Mouse (Mus musculus) lung, embryonic 16.5 days (tissue): Measurements from ENCODE around the gene Tec. TPM values are rescaled to one million over a fixed set of nuclear protein-coding genes. Genes with fewer than 3 reads are reported as not detected.

Experiments
- ATAC-seq: fragments of 200-750 bp; cut with Nextera tagmentation; 2 replicates; pipeline ENCODE4 v1.8.0; 2017; ENCODE audit warnings: low read depth, mild to moderate bottlenecking, moderate library complexity
- H3K27ac ChIP-seq: fragments of 300-500 bp; sonication (generic); 2 replicates; pipeline ENCODE4 v1.5.1; 2014; ENCODE audit warnings: mild to moderate bottlenecking, control low read depth, low read length
- H3K27me3 ChIP-seq: fragments of 300-500 bp; sonication (generic); 2 replicates; pipeline ENCODE4 v1.6.1; 2014; ENCODE audit warnings: low read depth, low read length, mixed read lengths; ENCODE audit not compliant: control insufficient read depth, insufficient read depth
- H3K36me3 ChIP-seq: fragments of 300-500 bp; sonication (generic); 2 replicates; pipeline ENCODE4 v1.6.1; 2014; ENCODE audit warnings: low read length; ENCODE audit not compliant: control insufficient read depth, insufficient read depth
- H3K4me1 ChIP-seq: fragments of 300-500 bp; sonication (generic); replicated peaks from 2 replicates; pipeline ENCODE4 v1.6.1; 2014; ENCODE audit warnings: low read length, mixed read lengths; ENCODE audit not compliant: control insufficient read depth, insufficient read depth
- H3K4me2 ChIP-seq: fragments of 300-500 bp; sonication (generic); 2 replicates; pipeline ENCODE4 v1.6.1; 2014; ENCODE audit warnings: low read depth, low read length, control low read depth
- H3K4me3 ChIP-seq: fragments of 300-500 bp; sonication (generic); 2 replicates; pipeline ENCODE4 v1.5.1; 2014; ENCODE audit warnings: mild to moderate bottlenecking, low read length, control low read depth
- H3K9ac ChIP-seq: fragments of 300-500 bp; sonication (generic); 2 replicates; pipeline ENCODE4 v1.6.1; 2014; ENCODE audit warnings: low read length, control low read depth
- H3K9me3 ChIP-seq: fragments of 300-500 bp; sonication (generic); 2 replicates; pipeline ENCODE4 v1.6.1; 2016; ENCODE audit warnings: low read length; ENCODE audit not compliant: control insufficient read depth
- WGBS: fragments of 180-500 bp; shearing (Covaris S2); extraction: QIAGEN DNeasy Blood & Tissue Kit; methylation state at CpG from one replicate; pipeline ENCODE4 v1.1.7; 2014; 5-methylcytosine and 5-hydroxymethylcytosine counted together
- polyA plus RNA-seq: library from polyadenylated mRNA; unstranded; fragments of >200 nt; fragmentation: Nextera tagmentation; extraction: Ambion mirVana; gene quantifications from 2 replicates; pipeline ENCODE4 v1.2.1, GENCODE M21; 2015

The Tec gene
- polyA plus RNA-seq, 1 experiment from 2014 or later: 4.0 TPM

DNA sequence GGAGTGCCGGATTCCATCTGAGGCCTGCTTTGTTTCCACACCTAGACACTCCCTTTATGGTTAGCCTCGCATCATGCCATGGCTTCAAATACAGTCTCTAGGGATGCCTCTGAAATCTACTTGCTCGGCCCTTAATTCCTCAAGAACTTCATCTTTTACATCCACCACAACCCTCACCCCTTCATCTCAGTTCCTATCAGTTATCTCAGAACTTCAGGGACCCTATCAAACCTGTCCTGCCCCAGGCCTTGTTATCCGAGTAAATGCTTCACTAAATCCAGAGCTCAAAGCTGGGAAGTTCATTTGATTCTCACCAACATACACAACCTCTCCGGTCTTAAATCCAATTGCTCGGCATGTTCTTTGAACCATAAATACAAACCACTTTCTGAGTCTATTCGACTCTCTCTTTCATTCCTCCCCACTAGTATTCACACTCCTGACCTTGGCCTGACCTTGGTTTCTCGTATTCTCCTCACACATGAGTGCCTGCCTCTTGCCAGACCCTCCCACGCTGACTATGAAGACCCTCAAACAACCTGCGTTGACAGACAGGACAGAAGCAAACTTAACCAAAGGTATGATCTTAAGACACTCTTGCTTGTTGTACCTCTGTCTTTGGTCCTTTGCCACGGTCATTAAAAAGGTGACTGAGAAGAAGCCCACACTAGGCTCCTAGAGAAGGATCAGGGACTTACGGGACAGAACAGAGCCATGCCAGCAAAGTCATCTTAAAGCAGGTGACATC, 17.2 kb downstream of the Tec start:
- Histone ChIP-seq H3K36me3 (no peaks in the 10 kb centered on the region), H3K9me3 (no peaks in the 10 kb centered on the region), H3K4me2 (no peak overlapping the region), H3K27me3 (no peaks in the 10 kb centered on the region), H3K4me3 (no peak overlapping the region), H3K9ac (no peak overlapping the region), H3K4me1 (peaks cover 9% of the 10 kb centered on the region), H3K27ac (no peak overlapping the region)
- WGBS: 82% methylated on average over 12 of the region's 12 CpGs
- ATAC-seq: no peak

- no peak overlapping the region for H3K9ac ChIP-seq
- H3K4me3 ChIP-seq: no peak overlapping the region
- H3K4me2 ChIP-seq: no peak overlapping the region
- no peak for ATAC-seq
- no peak overlapping the region for H3K27ac ChIP-seq
- H3K27me3 ChIP-seq: no peaks in the 10 kb centered on the region
- peaks cover 5% of the 10 kb centered on the region; the same call in 1 of the 2 replicates for H3K4me1 ChIP-seq
- no peaks in the 10 kb centered on the region for H3K36me3 ChIP-seq
- H3K9me3 ChIP-seq: no peaks in the 10 kb centered on the region
- 75% methylated on average over 6 of the region's 6 CpGs for WGBS
Measured at GRCm38 (mm10) chr5:72848889-72849435, 19.3 kb downstream of the Tec start.

- WGBS: 55% methylated on average over 1 of the region's 4 CpGs
- ATAC-seq: no peak
- Histone ChIP-seq H3K27me3 (no peaks in the 10 kb centered on the region), H3K27ac (no peak overlapping the region), H3K4me3 (no peak overlapping the region), H3K9ac (no peak overlapping the region), H3K9me3 (no peaks in the 10 kb centered on the region), H3K4me1 (peaks cover 5% of the 10 kb centered on the region; the same call in 1 of the 2 replicates), H3K4me2 (no peak overlapping the region), H3K36me3 (no peaks in the 10 kb centered on the region)
Measured at GRCm38 (mm10) chr5:72846712-72847111, 21.6 kb downstream of the Tec start.

GRCm38 (mm10) chr5:72845928-72846630, 22.2 kb downstream of the Tec start:
- Histone ChIP-seq H3K36me3 (no peaks in the 10 kb centered on the region), H3K4me3 (no peak overlapping the region), H3K9ac (no peak overlapping the region), H3K4me2 (no peak overlapping the region), H3K27ac (no peak overlapping the region), H3K27me3 (no peaks in the 10 kb centered on the region), H3K4me1 (peaks cover 5% of the 10 kb centered on the region; the same call in 1 of the 2 replicates), H3K9me3 (no peaks in the 10 kb centered on the region)
- WGBS: 70% methylated on average over 9 of the region's 9 CpGs
- no peak for ATAC-seq

GRCm38 (mm10) chr5:72844776-72845495, 23.3 kb downstream of the Tec start:
- 0 out of 2 replicates have a peak overlapping the region, but pooled peaks have one; percentile 13 for H3K27ac ChIP-seq
- H3K4me2 ChIP-seq: no peak overlapping the region
- ATAC-seq: no peak; the same call in 1 of the 2 replicates
- H3K36me3 ChIP-seq: no peaks in the 10 kb centered on the region
- H3K9ac ChIP-seq: no peak overlapping the region
- WGBS: 40% methylated on average over 7 of the region's 7 CpGs
- no peaks in the 10 kb centered on the region for H3K27me3 ChIP-seq
- H3K4me1 ChIP-seq: peaks cover 5% of the 10 kb centered on the region; the same call in 1 of the 2 replicates
- no peak overlapping the region for H3K4me3 ChIP-seq
- H3K9me3 ChIP-seq: no peaks in the 10 kb centered on the region

GRCm38 (mm10) chr5:72844294-72844693, 24.0 kb downstream of the Tec start:
- Histone ChIP-seq H3K27me3 (no peaks in the 10 kb centered on the region), H3K4me3 (no peak overlapping the region), H3K9me3 (no peaks in the 10 kb centered on the region), H3K4me1 (peaks cover 5% of the 10 kb centered on the region; the same call in 1 of the 2 replicates), H3K36me3 (no peaks in the 10 kb centered on the region), H3K27ac (0 out of 2 replicates have a peak overlapping the region, but pooled peaks have one; percentile 13), H3K4me2 (no peak overlapping the region), H3K9ac (no peak overlapping the region)
- WGBS: 18% methylated on average over 2 of the region's 2 CpGs
- no peak for ATAC-seq

DNA sequence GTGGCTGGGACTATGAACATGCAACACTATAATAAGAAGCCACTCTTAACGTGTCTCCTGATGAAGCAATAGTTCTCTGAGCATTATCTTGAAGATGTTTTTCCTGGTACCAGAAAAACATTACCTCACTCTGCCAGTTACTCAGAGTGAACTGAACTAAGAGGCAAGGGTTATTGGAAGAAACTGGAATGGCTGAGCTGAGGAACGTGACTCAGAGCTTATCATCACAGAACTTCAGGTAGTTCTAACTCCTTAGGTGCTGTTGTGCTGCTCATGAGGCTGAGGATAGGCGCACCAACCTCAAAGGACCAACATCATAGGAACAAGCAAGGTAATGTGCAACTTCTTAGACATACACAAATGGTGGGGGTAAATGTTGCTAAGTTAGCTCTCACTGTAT, 28.6 kb downstream of the Tec start:
- no peaks in the 10 kb centered on the region for H3K36me3 ChIP-seq
- WGBS: 78% methylated on average over 3 of the region's 3 CpGs
- H3K27ac ChIP-seq: no peak overlapping the region

DNA sequence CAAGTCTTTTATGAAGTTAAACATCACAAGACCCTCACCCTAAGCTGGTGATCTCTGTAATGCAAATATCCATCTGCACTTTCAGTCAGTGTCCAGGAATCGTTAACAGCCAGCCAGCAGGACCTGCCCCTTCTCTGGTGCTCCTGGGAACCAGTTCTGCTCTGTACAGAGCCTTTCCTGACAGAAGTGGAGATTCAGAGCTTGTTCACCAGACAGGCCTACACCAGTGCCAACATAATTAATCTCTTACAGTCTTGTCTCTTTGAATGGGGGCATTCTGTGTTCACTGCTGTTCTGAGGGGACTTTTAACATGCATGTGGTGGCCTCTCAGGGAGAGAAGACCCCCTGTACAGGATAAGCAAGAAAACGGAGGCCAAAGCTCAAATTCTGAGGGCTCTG, 29.3 kb downstream of the Tec start:
- WGBS: 63% methylated on average over 2 of the region's 2 CpGs
- H3K4me2 ChIP-seq: no peak overlapping the region
- no peak overlapping the region for H3K27ac ChIP-seq

More for the DNA sequence above, 28.6 kb downstream of the Tec start:
- ATAC-seq: no peak
- H3K27me3 ChIP-seq: no peaks in the 10 kb centered on the region
- H3K9ac ChIP-seq: no peak overlapping the region
- H3K4me2 ChIP-seq: no peak overlapping the region
- H3K9me3 ChIP-seq: no peaks in the 10 kb centered on the region
- H3K4me3 ChIP-seq: no peak overlapping the region
- peaks cover 5% of the 10 kb centered on the region; the same call in 1 of the 2 replicates for H3K4me1 ChIP-seq

GRCm38 (mm10) chr5:72835656-72836055, 32.6 kb downstream of the Tec start:
- Histone ChIP-seq H3K36me3 (no peaks in the 10 kb centered on the region), H3K27ac (no peak overlapping the region), H3K9ac (no peak overlapping the region), H3K4me2 (no peak overlapping the region), H3K4me1 (no peaks in the 10 kb centered on the region), H3K4me3 (no peak overlapping the region), H3K27me3 (no peaks in the 10 kb centered on the region), H3K9me3 (no peaks in the 10 kb centered on the region)
- ATAC-seq: no peak
- WGBS: 90% methylated on average over 3 of the region's 3 CpGs

More for the DNA sequence above, 29.3 kb downstream of the Tec start:
- Histone ChIP-seq H3K27me3 (no peaks in the 10 kb centered on the region), H3K9ac (no peak overlapping the region), H3K4me1 (no peaks in the 10 kb centered on the region), H3K36me3 (no peaks in the 10 kb centered on the region), H3K9me3 (no peaks in the 10 kb centered on the region), H3K4me3 (no peak overlapping the region)
- no peak for ATAC-seq
